Mouse (Mus musculus) intestine, embryonic 15.5 days (tissue): ENCODE results near the gene March10. TPM values are rescaled to one million over a fixed set of nuclear protein-coding genes. Genes with fewer than 3 reads are reported as not detected.

Experiments
- ATAC-seq: fragments of 200-750 bp; cut with Nextera tagmentation; 2 replicates; pipeline ENCODE4 v1.8.0; 2017; ENCODE audit warnings: moderate TSS enrichment, moderate library complexity
- H3K27ac ChIP-seq: fragments of 300-500 bp; sonication (generic); 2 replicates; pipeline ENCODE4 v1.5.1; 2015; ENCODE audit warnings: mild to moderate bottlenecking, inconsistent platforms
- H3K27me3 ChIP-seq: fragments of 300-500 bp; sonication (generic); replicated peaks from 2 replicates; pipeline ENCODE4 v1.6.1; 2015; ENCODE audit warnings: inconsistent platforms
- H3K36me3 ChIP-seq: fragments of 300-500 bp; sonication (generic); 2 replicates; pipeline ENCODE4 v1.6.1; 2015; ENCODE audit warnings: inconsistent platforms
- H3K4me1 ChIP-seq: fragments of 300-500 bp; sonication (generic); replicated peaks from 2 replicates; pipeline ENCODE4 v1.6.1; 2015; ENCODE audit warnings: inconsistent platforms
- H3K4me2 ChIP-seq: fragments of 300-500 bp; sonication (generic); replicated peaks from 2 replicates; pipeline ENCODE4 v1.6.1; 2015; ENCODE audit warnings: mild to moderate bottlenecking, inconsistent platforms
- H3K4me3 ChIP-seq: fragments of 300-500 bp; sonication (generic); replicated peaks from 2 replicates; pipeline ENCODE4 v1.5.1; 2015; ENCODE audit warnings: inconsistent platforms
- H3K9ac ChIP-seq: fragments of 300-500 bp; sonication (generic); 2 replicates; pipeline ENCODE4 v1.6.1; 2015; ENCODE audit warnings: inconsistent platforms
- H3K9me3 ChIP-seq: fragments of 300-500 bp; sonication (generic); 2 replicates; pipeline ENCODE4 v1.6.1; 2016; ENCODE audit warnings: inconsistent platforms
- WGBS: fragments of 180-500 bp; shearing (Covaris S2); methylation state at CpG from one replicate; pipeline ENCODE4 v1.1.7; 2015; 5-methylcytosine and 5-hydroxymethylcytosine counted together
- polyA plus RNA-seq: library from polyadenylated mRNA; unstranded; fragments of >200 nt; fragmentation: Nextera tagmentation; extraction: Ambion mirVana; gene quantifications from 2 replicates; pipeline ENCODE4 v1.2.1, GENCODE M21; 2015

Gene March10
- polyA plus RNA-seq, 1 experiment from 2014 or later = not detected

- H3K4me3 ChIP-seq = no peak overlapping the region
- H3K9ac ChIP-seq = no peak overlapping the region
- no peak overlapping the region for H3K4me2 ChIP-seq
- peaks cover 22% of the 10 kb centered on the region for H3K4me1 ChIP-seq
- no peaks in the 10 kb centered on the region for H3K27me3 ChIP-seq
- no peak overlapping the region for H3K27ac ChIP-seq
- WGBS = 82% methylated on average over 8 of the region's 8 CpGs
- no peaks in the 10 kb centered on the region for H3K36me3 ChIP-seq
- no peak for ATAC-seq
- H3K9me3 ChIP-seq = no peaks in the 10 kb centered on the region
Measured at GRCm38 (mm10) chr11:105315296-105315695, 141.2 kb downstream of the March10 start.

GRCm38 (mm10) chr11:105313633-105314014, 142.9 kb downstream of the March10 start:
- no peak overlapping the region for H3K4me2 ChIP-seq
- H3K9ac ChIP-seq = no peak overlapping the region
- no peaks in the 10 kb centered on the region for H3K27me3 ChIP-seq
- H3K4me3 ChIP-seq = no peak overlapping the region
- no peak overlapping the region for H3K27ac ChIP-seq
- H3K36me3 ChIP-seq = no peaks in the 10 kb centered on the region
- 59% methylated on average over 8 of the region's 8 CpGs for WGBS
- no peaks in the 10 kb centered on the region for H3K9me3 ChIP-seq
- peaks cover 22% of the 10 kb centered on the region for H3K4me1 ChIP-seq
- ATAC-seq = no peak

GRCm38 (mm10) chr11:105312972-105313632, 143.4 kb downstream of the March10 start:
- H3K27me3 ChIP-seq = no peaks in the 10 kb centered on the region
- no peak overlapping the region for H3K4me2 ChIP-seq
- 0 out of 2 replicates have a peak, but pooled peaks have one; percentile 12 for ATAC-seq
- H3K36me3 ChIP-seq = no peaks in the 10 kb centered on the region
- peaks cover 22% of the 10 kb centered on the region for H3K4me1 ChIP-seq
- 35% methylated on average over 10 of the region's 10 CpGs for WGBS
- H3K4me3 ChIP-seq = no peak overlapping the region
- H3K27ac ChIP-seq = no peak overlapping the region
- no peaks in the 10 kb centered on the region for H3K9me3 ChIP-seq
- H3K9ac ChIP-seq = no peak overlapping the region

- no peak overlapping the region for H3K4me3 ChIP-seq
- peaks cover 22% of the 10 kb centered on the region for H3K4me1 ChIP-seq
- no peaks in the 10 kb centered on the region for H3K9me3 ChIP-seq
- H3K4me2 ChIP-seq = no peak overlapping the region
- 57% methylated on average over 12 of the region's 12 CpGs for WGBS
- H3K9ac ChIP-seq = no peak overlapping the region
- ATAC-seq = no peak
- H3K27ac ChIP-seq = peak overlapping the region; percentile 51; the same call in 1 of the 2 replicates
- H3K36me3 ChIP-seq = no peaks in the 10 kb centered on the region
- no peaks in the 10 kb centered on the region for H3K27me3 ChIP-seq
Measured at GRCm38 (mm10) chr11:105312311-105312942, 144.1 kb downstream of the March10 start.

GRCm38 (mm10) chr11:105311291-105311975, 145.1 kb downstream of the March10 start:
- Histone ChIP-seq H3K4me3 (no peak overlapping the region), H3K27me3 (no peaks in the 10 kb centered on the region), H3K9ac (no peak overlapping the region), H3K27ac (no peak overlapping the region), H3K9me3 (no peaks in the 10 kb centered on the region), H3K36me3 (no peaks in the 10 kb centered on the region), H3K4me2 (no peak overlapping the region), H3K4me1 (peaks cover 22% of the 10 kb centered on the region)
- no peak for ATAC-seq
- 71% methylated on average over 24 of the region's 24 CpGs for WGBS

Other genes starting within 250 kb of the March10 start
- gene Mrc2, start 164.1 kb downstream of the March10 start, polyA plus RNA-seq = 9.1 and 9.9 TPM in 2 replicates
- gene Tanc2, start 133.3 kb upstream of the March10 start, polyA plus RNA-seq = 8.2 TPM in 2 replicates